Mouse (Mus musculus): ENCODE measurements around the gene Atp8b4. TPM values are rescaled to one million over a fixed set of nuclear protein-coding genes. Genes with fewer than 3 reads are reported as not detected.
"Not testable (repeated sequence)": the region's sequence is repeated elsewhere in the genome, so short reads cannot be mapped to it uniquely, and the experiment has no call there.

Atp8b4 gene
- under 1 TPM; 0.19 to 0.49 (median 0.33) TPM for total RNA-seq (2022)

DNA sequence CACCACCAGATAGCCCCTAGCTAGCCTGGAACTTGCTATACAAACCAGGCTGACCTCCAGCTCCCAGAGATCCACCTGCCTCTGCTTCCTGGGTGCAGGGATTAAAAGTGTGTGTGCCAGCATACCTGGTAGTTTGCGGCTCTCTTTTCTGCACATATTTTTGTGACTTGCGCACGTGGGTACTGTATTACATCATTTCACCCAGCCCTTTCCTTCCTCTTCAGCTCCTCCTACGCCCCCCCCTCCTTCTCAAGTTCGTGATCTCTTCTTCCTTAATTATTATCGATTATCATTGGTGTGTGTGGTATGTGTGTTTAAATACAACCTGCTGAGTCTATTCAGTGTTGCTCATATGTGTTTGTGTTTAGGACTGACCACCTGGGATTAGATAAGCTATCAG is at the start of gene Atp8b4:
TSS of gene Atp8b4 (minus strand) at position 154 of the 400 bp plus-strand sequence.
- no peak for DNase-seq (ENCODE audit: low spot score)

DNA sequence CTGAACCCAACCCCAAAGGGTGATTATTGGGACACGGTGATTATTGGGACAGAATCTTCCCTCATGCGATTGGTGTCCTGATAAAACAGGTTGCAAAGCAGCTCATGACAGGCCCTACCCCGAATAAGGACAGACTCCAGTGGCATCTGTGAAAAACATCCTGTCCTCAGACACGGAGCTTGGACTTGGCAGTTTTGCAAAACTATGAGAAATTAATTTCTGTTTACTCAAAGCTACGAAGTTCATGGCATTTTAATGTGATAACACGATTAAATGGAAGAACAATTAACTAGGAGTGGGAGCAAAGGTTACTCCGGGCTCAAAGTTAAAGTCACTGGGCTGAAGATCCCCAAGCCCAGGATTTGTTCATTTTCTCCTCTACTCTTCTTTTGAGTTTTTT is 49.2 kb upstream of the Atp8b4 start:
- no peak for DNase-seq (ENCODE audit: low spot score)

- no peak for DNase-seq (ENCODE audit: low spot score)
Observed at GRCm38 (mm10) chr2:126546392-126546791, 45.9 kb upstream of the Atp8b4 start.

DNA sequence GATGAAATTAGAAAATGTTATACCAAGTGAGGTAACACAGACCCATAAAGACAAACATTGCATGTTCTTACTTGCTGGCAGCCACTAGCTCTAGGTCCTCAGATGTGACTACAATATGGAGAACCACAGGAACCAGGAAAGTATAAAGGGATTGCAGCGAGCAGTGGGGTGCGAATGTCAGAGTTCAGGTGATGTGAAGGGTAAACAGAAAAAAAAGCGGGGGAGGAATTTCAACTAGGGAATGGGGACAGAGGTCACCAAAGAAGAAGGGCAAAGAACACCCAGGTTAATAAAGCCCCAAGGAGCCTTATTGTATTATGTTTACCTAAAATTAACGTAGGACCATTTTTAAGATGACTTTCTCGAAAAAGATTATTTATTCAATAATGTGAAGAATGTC is 44.8 kb upstream of the Atp8b4 start:
- no peak for DNase-seq (ENCODE audit: low spot score)

DNA sequence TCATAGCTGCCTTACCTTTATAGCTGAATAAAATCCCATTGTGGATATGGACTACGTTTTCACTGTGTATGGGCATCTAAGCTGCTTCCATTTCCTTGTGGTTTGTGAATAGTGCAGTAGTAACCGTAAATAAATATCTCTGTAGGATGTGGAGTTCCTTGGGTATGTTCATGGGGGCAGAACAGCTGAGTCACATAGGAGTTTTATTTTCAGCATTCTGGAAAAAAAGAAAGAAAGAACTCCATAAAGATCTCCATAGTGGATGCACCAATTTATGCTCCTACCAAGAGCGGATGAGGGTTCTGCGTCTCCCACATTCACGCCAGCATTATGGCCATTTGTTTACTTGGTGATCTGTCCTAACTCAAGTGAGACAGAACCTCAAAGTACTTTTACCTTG is 41.7 kb upstream of the Atp8b4 start:
- no peak for DNase-seq (ENCODE audit: low spot score)

- DNase-seq (ENCODE audit: low spot score): no peak
Observed at GRCm38 (mm10) chr2:126540390-126540925, 40.0 kb upstream of the Atp8b4 start.

DNA sequence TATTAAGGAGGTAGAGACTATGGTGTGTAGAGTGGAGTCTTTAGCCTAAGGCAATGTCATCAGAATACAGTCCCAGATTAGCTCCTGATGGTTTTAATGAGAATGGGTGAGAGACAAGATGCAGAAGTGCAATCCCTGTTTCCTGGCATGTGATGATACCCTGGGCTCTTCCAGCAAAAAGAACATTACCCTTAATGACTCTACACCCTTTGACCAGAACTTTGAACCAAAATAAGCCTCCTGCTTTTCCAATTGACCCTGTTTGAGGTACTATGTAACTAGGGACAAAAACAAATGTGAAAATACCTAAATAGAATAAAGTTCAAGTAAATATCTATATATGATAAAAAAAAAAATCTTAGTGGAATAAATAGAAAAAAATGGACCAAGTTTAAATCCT is 37.2 kb upstream of the Atp8b4 start:
- DNase-seq (ENCODE audit: low spot score): no peak

GRCm38 (mm10) chr2:126530581-126530980 is 30.1 kb upstream of the Atp8b4 start:
- no peak for DNase-seq (ENCODE audit: low spot score)

GRCm38 (mm10) chr2:126527461-126527860 is 27.0 kb upstream of the Atp8b4 start:
- no peak for DNase-seq (ENCODE audit: low spot score)

- no peak for DNase-seq (ENCODE audit: low spot score)
Observed at GRCm38 (mm10) chr2:126524271-126524670, 23.8 kb upstream of the Atp8b4 start.

- not testable (repeated sequence) for DNase-seq (ENCODE audit: low spot score)
Observed at GRCm38 (mm10) chr2:126523101-126523745, 22.7 kb upstream of the Atp8b4 start.

- DNase-seq (ENCODE audit: low spot score): no peak
Observed at GRCm38 (mm10) chr2:126522056-126522455, 21.6 kb upstream of the Atp8b4 start.

- DNase-seq (ENCODE audit: low spot score): no peak
Observed at GRCm38 (mm10) chr2:126521471-126521870, 21.0 kb upstream of the Atp8b4 start.

DNA sequence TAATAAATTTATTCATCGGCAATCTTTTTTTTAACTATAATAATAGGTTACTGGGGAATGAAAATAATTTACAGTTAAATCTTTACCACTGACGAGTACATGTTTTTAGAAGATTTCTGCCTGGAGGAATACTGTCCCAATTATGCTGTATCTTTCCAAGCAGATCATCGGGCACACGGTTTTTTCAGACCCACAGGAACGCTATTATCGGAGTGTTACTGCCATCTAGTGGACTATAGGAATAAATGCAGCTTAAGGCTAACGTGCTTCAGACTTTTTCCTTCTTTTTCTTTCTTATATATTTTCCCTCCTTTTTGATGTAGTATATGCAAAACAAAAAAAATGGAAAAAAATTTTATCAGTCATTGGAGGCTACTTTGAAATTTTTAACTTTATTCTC is 20.4 kb upstream of the Atp8b4 start:
- DNase-seq (ENCODE audit: low spot score): peak; percentile 18

DNA sequence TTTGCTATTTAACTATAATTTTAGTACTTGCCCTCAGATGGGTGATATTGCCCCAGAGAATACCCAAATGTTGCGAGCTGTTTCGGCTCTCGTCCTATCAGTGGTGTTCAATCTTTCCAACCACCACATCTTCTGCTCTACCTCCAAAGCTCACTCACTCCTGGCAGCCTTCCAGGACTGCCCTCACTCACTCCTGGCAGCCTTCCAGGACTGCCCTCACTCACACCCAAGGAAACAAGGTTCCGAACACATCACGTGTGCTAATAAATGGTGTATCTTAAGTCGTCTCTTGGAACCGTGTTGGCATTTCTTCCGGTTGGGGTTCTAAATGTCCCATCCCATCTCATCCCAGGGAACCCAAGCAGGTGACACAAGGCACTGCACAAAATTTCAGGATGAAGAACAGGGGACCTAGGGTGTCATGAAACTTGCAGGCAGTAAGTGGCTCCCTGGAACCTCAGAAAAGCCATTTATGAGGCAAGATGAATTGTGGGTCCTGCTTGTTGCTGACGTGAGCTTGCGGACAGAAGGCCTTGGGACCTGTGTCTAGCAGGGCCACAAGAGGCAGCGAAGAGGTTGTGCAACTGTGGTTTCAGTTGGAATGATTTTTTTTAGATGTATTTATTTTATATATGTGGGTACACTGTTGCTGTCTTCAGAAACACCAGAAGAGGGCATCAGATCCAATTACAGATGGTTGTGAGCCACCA is 19.6 kb upstream of the Atp8b4 start:
- no peak for DNase-seq (ENCODE audit: low spot score)

- no peak for DNase-seq (ENCODE audit: low spot score)
Observed at GRCm38 (mm10) chr2:126515069-126515826, 14.8 kb upstream of the Atp8b4 start.

GRCm38 (mm10) chr2:126508228-126508627 is 7.8 kb upstream of the Atp8b4 start:
- no peak for DNase-seq (ENCODE audit: low spot score)

GRCm38 (mm10) chr2:126507477-126507876 is 7.0 kb upstream of the Atp8b4 start:
- no peak for DNase-seq (ENCODE audit: low spot score)

DNA sequence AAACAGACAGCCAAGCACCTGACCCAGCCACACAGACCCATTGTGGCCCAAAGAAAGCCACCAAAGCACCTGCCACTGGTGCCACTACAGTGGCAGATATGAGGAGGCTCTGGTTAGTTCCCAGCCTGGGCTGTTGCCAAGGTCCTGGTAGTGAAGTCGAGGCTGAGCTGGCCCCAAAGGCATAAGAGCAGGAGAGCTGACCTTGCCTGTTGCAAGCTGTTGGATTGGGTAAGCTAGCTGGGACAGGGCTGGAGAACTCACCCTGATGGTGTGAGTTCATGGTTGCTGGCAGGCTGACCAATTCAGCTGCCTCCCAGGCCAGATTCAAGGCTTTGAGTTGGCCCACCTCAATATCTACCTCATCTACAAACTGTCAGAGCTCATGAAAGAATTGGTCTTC is 4.7 kb upstream of the Atp8b4 start:
- DNase-seq (ENCODE audit: low spot score): no peak

- no peak for DNase-seq (ENCODE audit: low spot score)
Observed at GRCm38 (mm10) chr2:126499730-126500129, 744 bp downstream of the Atp8b4 start.

DNA sequence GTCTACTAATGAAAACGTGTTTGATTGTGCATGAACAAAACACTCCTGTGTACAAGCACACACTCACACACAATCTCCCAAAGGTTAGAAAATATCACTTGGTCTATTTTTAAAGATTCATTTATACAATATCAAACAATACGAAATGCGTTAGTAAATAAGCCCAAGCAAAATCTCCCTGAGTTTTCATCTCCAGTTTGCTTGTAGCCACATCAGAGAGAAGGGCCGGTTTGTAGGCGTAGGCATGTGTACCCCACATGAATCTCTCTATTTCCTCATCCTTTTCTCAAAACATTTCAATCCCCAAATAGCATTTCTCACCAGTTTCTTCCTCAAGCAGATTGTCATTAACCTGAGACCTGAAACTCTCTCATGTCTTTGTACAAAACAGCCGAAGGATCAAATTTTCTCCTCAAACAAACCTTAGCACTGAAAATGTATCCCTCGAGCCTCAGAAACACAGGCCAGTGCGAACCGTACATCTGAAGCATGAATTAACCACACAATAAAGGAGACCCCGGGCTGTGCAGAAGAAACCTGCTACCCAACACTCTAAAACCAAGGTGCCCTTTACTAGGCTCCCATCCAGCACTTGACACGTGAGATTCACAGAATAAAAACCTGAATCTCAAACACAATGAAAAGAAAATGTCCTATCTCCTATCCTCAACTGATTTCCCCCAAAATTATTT is 1.6 kb downstream of the Atp8b4 start:
- DNase-seq (ENCODE audit: low spot score): no peak

DNA sequence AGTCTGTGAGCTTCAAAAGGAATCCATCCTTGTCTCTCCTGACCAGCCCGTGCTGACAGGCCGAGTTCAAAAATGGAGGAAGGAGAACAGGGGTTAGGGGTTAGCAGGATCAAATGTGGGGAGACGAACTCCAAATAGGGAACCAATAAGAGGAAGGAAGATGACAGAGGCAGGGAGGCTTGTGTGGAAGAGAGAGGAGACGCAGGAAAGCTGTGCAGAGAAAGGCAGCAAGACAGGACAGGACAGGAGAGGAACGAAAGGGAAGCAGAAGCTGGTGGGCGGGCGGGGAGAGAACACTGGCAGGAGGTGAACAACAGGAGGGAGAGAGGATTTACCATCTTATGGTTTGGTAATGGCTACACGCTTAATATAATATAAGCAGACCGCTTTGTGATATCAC is 3.6 kb downstream of the Atp8b4 start:
- peak; percentile 22 for DNase-seq (ENCODE audit: low spot score)
